Mouse (Mus musculus): ENCODE data around the gene Itsn2. TPM values are rescaled to one million over a fixed set of nuclear protein-coding genes. Genes with fewer than 3 reads are reported as not detected.
A peak's percentile ranks its signal among the peaks of the same experiment; 100 is the strongest.

The Itsn2 gene
- polyA plus RNA-seq, 1 experiment from 2014 or later: 44.0 TPM

DNA sequence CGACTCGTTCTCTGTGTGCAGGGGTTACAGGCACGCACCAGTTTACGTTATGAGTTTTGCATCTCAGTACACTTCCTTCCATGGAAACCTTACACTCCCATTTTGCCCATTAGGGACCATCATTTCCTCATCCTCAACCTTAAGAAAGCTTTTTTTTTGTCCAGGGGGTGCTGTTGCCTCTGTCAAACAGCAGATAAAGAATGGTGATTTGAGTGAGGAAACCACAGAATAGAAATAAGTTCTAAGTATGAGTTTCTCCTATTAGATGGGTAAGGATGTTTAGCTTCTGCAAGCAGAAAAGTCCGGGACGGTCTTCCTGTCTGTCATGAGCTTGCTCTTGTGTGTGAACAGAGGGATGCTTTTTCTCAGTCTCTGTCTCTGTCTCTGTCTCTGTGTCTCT lies 413 bp upstream of the Itsn2 start:
- no peaks in the 10 kb centered on the region for H3K36me3 ChIP-seq (ENCODE audit: control insufficient read depth, insufficient read depth, low read length)
- no peaks in the 10 kb centered on the region for H3K9me3 ChIP-seq (ENCODE audit: control insufficient read depth, low read length)
- peaks cover 4% of the 10 kb centered on the region; the same call in 1 of the 2 replicates for H3K4me1 ChIP-seq (ENCODE audit: control insufficient read depth, insufficient read depth, low read length)
- H3K4me2 ChIP-seq (ENCODE audit: low read depth, low read length): peak overlapping the region; percentile 78
- no peaks in the 10 kb centered on the region for H3K27me3 ChIP-seq (replicated peaks; ENCODE audit: control insufficient read depth, insufficient read depth, low read length)
- H3K27ac ChIP-seq (replicated peaks; ENCODE audit: low read depth, low read length): no peak overlapping the region
- peak overlapping the region; percentile 91 for H3K9ac ChIP-seq (ENCODE audit: low read depth, low read length)
- DNase-seq (ENCODE audit: low spot score) (no peak), ATAC-seq (ENCODE audit: low read depth) (no peak)
- H3K4me3 ChIP-seq (ENCODE audit: low read depth, low read length): peak overlapping the region; percentile 91
- 64% methylated on average over 6 of the region's 6 CpGs for WGBS

DNA sequence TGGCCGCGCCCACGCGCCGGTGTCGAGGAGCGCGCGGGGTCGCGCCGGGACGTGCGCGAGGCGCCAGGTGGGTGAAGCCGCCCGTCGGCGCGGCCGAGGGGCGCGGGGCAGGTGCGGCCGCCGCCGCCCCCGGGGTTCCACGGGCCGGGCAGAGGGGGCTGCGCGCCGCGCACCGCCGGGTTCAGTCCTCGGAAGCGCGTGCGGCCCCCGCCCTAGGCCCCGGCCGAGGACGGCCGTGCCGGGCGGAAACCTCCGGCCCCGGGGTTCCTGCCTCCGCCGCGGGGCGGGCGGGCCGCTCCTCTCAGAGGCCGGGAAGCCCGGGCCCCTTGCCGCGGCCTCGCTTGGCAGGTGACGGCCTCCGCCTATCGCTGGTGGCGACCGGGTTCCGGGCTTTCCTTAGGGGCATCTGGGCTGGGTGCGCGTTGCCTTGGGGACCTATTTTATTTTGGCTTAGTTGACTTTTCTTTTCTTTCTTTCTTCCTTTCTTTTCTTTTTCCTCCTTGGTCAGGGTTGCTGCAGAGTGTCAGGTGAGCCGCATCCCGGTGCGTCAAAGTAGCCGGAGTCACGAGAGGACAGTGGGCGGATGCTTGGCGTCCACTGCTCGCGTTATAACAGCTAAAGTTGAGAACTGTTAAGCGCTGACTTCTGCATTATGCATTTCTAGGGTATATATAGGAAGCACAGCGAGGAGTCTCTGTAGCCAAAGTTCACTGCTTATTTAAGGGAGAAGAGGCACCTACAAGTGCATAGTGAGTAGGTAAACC lies 910 bp downstream of the Itsn2 start:
- ATAC-seq (ENCODE audit: low read depth) (peak; percentile 64), DNase-seq (ENCODE audit: low spot score) (peak; percentile 54)
- no peaks in the 10 kb centered on the region for H3K9me3 ChIP-seq (ENCODE audit: control insufficient read depth, low read length)
- H3K9ac ChIP-seq (ENCODE audit: low read depth, low read length): peak overlapping the region; percentile 91
- 1% methylated on average over 19 of the region's 80 CpGs for WGBS
- no peaks in the 10 kb centered on the region for H3K27me3 ChIP-seq (replicated peaks; ENCODE audit: control insufficient read depth, insufficient read depth, low read length)
- H3K4me1 ChIP-seq (ENCODE audit: control insufficient read depth, insufficient read depth, low read length): peaks cover 4% of the 10 kb centered on the region; the same call in 1 of the 2 replicates
- peak overlapping the region; percentile 81 for H3K27ac ChIP-seq (replicated peaks; ENCODE audit: low read depth, low read length)
- peak overlapping the region; percentile 78 for H3K4me2 ChIP-seq (ENCODE audit: low read depth, low read length)
- no peaks in the 10 kb centered on the region for H3K36me3 ChIP-seq (ENCODE audit: control insufficient read depth, insufficient read depth, low read length)
- H3K4me3 ChIP-seq (ENCODE audit: low read depth, low read length): peak overlapping the region; percentile 91

DNA sequence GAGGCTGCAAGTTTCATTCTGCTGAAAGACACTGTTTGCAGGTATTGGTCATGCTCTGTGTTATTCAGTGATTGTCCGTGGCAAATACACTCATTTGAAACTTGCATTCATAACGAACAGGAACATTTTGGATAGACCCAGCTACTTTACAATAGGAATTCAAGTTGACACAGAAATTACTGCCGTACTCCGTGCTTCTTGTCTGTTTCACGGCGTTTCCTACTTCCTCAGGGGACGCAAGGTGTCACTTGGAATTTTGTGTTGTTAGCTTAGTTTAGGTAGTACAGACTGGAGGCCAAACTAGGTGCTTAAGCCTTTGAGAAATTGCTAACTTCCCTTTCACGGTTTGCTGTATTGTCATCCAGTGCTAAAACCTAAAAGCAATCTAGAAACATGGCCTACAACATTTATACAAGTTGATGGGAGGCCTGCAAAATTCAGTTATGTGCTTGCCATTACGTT lies 1.5 kb downstream of the Itsn2 start:
- WGBS: 57% methylated on average over 9 of the region's 9 CpGs
- no peak for ATAC-seq (ENCODE audit: low read depth)
- Histone ChIP-seq H3K4me1 (ENCODE audit: control insufficient read depth, insufficient read depth, low read length) (peaks cover 4% of the 10 kb centered on the region), H3K27ac (replicated peaks; ENCODE audit: low read depth, low read length) (no peak overlapping the region), H3K36me3 (ENCODE audit: control insufficient read depth, insufficient read depth, low read length) (no peaks in the 10 kb centered on the region), H3K4me3 (ENCODE audit: low read depth, low read length) (peak overlapping the region; percentile 91), H3K9ac (ENCODE audit: low read depth, low read length) (peak overlapping the region; percentile 91; the same call in 1 of the 2 replicates), H3K9me3 (ENCODE audit: control insufficient read depth, low read length) (no peaks in the 10 kb centered on the region), H3K27me3 (replicated peaks; ENCODE audit: control insufficient read depth, insufficient read depth, low read length) (no peaks in the 10 kb centered on the region), H3K4me2 (ENCODE audit: low read depth, low read length) (peak overlapping the region; percentile 78)
- no peak for DNase-seq (ENCODE audit: low spot score)

DNA sequence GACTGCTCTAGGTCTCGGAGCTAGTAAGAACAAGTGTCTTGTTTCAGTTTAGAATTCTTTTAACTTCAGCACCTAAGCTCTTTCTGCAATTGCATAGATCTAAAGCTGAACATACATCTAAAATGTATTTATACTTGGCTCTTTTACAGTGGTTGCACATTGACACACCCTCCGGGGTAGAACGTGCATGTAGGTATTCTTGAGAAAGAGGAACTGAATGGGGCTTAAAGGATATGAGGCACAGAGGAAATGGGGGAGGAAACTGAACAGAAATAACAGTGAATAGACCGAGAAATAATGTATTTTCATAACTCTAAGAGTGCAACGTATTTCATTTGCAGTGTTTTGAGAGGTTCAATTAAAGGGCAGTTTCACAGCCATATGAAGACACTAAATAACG lies 2.6 kb downstream of the Itsn2 start:
- WGBS: 70% methylated on average over 6 of the region's 6 CpGs
- Histone ChIP-seq H3K9ac (ENCODE audit: low read depth, low read length) (no peak overlapping the region), H3K4me1 (ENCODE audit: control insufficient read depth, insufficient read depth, low read length) (peaks cover 4% of the 10 kb centered on the region), H3K27ac (replicated peaks; ENCODE audit: low read depth, low read length) (no peak overlapping the region), H3K9me3 (ENCODE audit: control insufficient read depth, low read length) (no peaks in the 10 kb centered on the region), H3K4me3 (ENCODE audit: low read depth, low read length) (no peak overlapping the region), H3K27me3 (replicated peaks; ENCODE audit: control insufficient read depth, insufficient read depth, low read length) (no peaks in the 10 kb centered on the region), H3K4me2 (ENCODE audit: low read depth, low read length) (no peak overlapping the region), H3K36me3 (ENCODE audit: control insufficient read depth, insufficient read depth, low read length) (no peaks in the 10 kb centered on the region)
- ATAC-seq (ENCODE audit: low read depth): no peak
- no peak for DNase-seq (ENCODE audit: low spot score)

- Histone ChIP-seq H3K9me3 (ENCODE audit: control insufficient read depth, low read length) (no peaks in the 10 kb centered on the region), H3K27me3 (replicated peaks; ENCODE audit: control insufficient read depth, insufficient read depth, low read length) (no peaks in the 10 kb centered on the region), H3K4me1 (ENCODE audit: control insufficient read depth, insufficient read depth, low read length) (peaks cover 4% of the 10 kb centered on the region), H3K9ac (ENCODE audit: low read depth, low read length) (no peak overlapping the region), H3K4me3 (ENCODE audit: low read depth, low read length) (no peak overlapping the region), H3K4me2 (ENCODE audit: low read depth, low read length) (no peak overlapping the region), H3K27ac (replicated peaks; ENCODE audit: low read depth, low read length) (no peak overlapping the region), H3K36me3 (ENCODE audit: control insufficient read depth, insufficient read depth, low read length) (no peaks in the 10 kb centered on the region)
- 59% methylated on average over 8 of the region's 8 CpGs for WGBS
- ATAC-seq (ENCODE audit: low read depth) (no peak), DNase-seq (ENCODE audit: low spot score) (no peak)
Measured at GRCm38 (mm10) chr12:4598666-4599428, 6.4 kb downstream of the Itsn2 start.

GRCm38 (mm10) chr12:4599713-4600112 lies 7.3 kb downstream of the Itsn2 start:
- H3K9ac ChIP-seq (ENCODE audit: low read depth, low read length): no peak overlapping the region
- ATAC-seq (ENCODE audit: low read depth): no peak
- no peak overlapping the region for H3K27ac ChIP-seq (replicated peaks; ENCODE audit: low read depth, low read length)
- H3K4me2 ChIP-seq (ENCODE audit: low read depth, low read length): no peak overlapping the region
- H3K4me3 ChIP-seq (ENCODE audit: low read depth, low read length): no peak overlapping the region
- 61% methylated on average over 4 of the region's 4 CpGs for WGBS
- no peaks in the 10 kb centered on the region for H3K36me3 ChIP-seq (ENCODE audit: control insufficient read depth, insufficient read depth, low read length)
- DNase-seq (ENCODE audit: low spot score): no peak
- no peaks in the 10 kb centered on the region; the same call in 1 of the 2 replicates for H3K4me1 ChIP-seq (ENCODE audit: control insufficient read depth, insufficient read depth, low read length)
- no peaks in the 10 kb centered on the region for H3K27me3 ChIP-seq (replicated peaks; ENCODE audit: control insufficient read depth, insufficient read depth, low read length)
- H3K9me3 ChIP-seq (ENCODE audit: control insufficient read depth, low read length): no peaks in the 10 kb centered on the region

DNA sequence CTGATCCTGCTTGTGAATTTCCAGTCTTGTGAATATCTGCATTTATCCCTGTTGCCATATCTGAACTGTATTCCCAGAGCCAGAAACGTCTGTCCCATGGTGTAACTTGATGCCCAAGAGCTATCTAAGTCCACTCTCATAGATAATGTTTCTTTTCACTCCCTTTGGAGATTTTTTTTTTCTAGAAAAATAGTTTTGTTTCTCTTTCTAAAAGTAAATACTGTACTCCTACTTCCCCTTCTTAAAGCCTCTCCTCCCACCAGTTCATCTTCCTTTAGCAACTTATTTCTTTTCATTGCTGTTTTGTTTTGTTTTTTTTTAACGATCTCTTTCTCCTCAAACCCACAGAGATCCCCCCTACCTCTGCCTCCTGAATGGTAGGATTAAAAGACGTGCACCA lies 14.2 kb downstream of the Itsn2 start:
- no peak overlapping the region for H3K4me3 ChIP-seq (ENCODE audit: low read depth, low read length)
- no peak overlapping the region for H3K27ac ChIP-seq (replicated peaks; ENCODE audit: low read depth, low read length)
- H3K9ac ChIP-seq (ENCODE audit: low read depth, low read length): no peak overlapping the region
- ATAC-seq (ENCODE audit: low read depth) (no peak), DNase-seq (ENCODE audit: low spot score) (no peak)
- no peaks in the 10 kb centered on the region; the same call in 1 of the 2 replicates for H3K4me1 ChIP-seq (ENCODE audit: control insufficient read depth, insufficient read depth, low read length)
- H3K36me3 ChIP-seq (ENCODE audit: control insufficient read depth, insufficient read depth, low read length): no peaks in the 10 kb centered on the region
- no peaks in the 10 kb centered on the region for H3K9me3 ChIP-seq (ENCODE audit: control insufficient read depth, low read length)
- H3K4me2 ChIP-seq (ENCODE audit: low read depth, low read length): no peak overlapping the region
- no peaks in the 10 kb centered on the region for H3K27me3 ChIP-seq (replicated peaks; ENCODE audit: control insufficient read depth, insufficient read depth, low read length)
- 44% methylated on average over 3 of the region's 3 CpGs for WGBS

DNA sequence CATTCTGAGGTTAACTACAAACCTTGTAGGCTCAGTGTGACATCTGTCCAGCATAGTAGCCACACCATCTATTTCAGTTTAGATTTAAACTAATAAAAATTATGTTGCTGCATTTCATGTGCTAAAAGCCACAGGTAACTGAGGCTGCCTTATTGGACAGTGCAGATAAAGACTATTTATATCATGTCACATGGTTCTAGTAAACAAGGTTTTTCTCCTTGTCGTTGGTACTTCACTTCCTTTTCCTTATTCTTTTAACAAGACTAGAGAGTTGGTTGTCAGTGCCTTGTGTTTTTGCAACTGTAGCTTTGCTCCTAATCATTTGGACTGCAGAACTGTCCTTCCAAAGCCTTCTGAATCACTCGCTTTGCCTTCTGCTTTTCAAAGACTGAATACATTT lies 22.3 kb downstream of the Itsn2 start:
- no peaks in the 10 kb centered on the region for H3K9me3 ChIP-seq (ENCODE audit: control insufficient read depth, low read length)
- DNase-seq (ENCODE audit: low spot score) (no peak), ATAC-seq (ENCODE audit: low read depth) (no peak)
- H3K4me1 ChIP-seq (ENCODE audit: control insufficient read depth, insufficient read depth, low read length): 0 out of 2 replicates have a peak, but pooled peaks cover 3% of the 10 kb centered on the region
- WGBS: 72% methylated on average over 2 of the region's 2 CpGs
- H3K4me2 ChIP-seq (ENCODE audit: low read depth, low read length): no peak overlapping the region
- no peak overlapping the region for H3K27ac ChIP-seq (replicated peaks; ENCODE audit: low read depth, low read length)
- no peak overlapping the region for H3K4me3 ChIP-seq (ENCODE audit: low read depth, low read length)
- no peaks in the 10 kb centered on the region for H3K36me3 ChIP-seq (ENCODE audit: control insufficient read depth, insufficient read depth, low read length)
- no peak overlapping the region for H3K9ac ChIP-seq (ENCODE audit: low read depth, low read length)
- H3K27me3 ChIP-seq (replicated peaks; ENCODE audit: control insufficient read depth, insufficient read depth, low read length): no peaks in the 10 kb centered on the region
